Mouse (Mus musculus): Measurements from ENCODE around the gene Ss18l2.

DNA sequence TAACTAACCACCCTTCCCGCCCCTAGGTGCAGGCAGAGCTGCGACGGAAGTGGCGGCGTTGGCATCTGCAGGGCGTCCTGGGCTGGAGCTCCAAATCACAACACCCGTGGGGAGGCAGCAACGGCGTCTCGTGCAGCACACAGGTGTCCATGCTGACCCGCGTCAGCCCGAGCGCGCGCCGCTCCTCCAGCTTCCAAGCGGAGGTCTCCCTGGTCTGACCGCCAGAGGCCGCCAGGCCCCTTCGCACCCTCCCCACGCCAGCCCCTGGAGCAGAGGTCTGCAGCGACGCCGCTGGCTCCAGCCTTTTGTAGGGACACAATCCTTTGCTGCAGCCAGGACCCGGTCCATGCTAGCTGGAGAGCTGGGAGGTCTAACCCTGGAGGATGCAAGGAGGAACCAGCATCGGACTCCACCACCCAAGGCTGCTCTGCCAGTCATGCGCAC is 40.8 kb upstream of the Ss18l2 start:
- no peak for TF ChIP-seq POLR2A (IDR thresholded peaks at IDR 0.05; ENCODE audit: low read depth, low read length)
- peak; percentile 38 for TF ChIP-seq CTCF (IDR thresholded peaks at IDR 0.05; ENCODE audit: extremely low read depth, insufficient read length, insufficient replicate concordance, low read depth, low read length)
